Mouse (Mus musculus) kidney, postnatal 4 days (tissue): Measurements from ENCODE around the gene Olfr32.
"Not testable (repeated sequence)": the region's sequence is repeated elsewhere in the genome, so short reads cannot be mapped to it uniquely, and the experiment has no call there.

Source experiments
- DNase-seq, 2 experiments: peaks; one replicate each; pipeline ENCODE4 v3.0.0; 2021; ENCODE audit warnings: mixed read lengths in 2 of 2

The Olfr32 gene

DNA sequence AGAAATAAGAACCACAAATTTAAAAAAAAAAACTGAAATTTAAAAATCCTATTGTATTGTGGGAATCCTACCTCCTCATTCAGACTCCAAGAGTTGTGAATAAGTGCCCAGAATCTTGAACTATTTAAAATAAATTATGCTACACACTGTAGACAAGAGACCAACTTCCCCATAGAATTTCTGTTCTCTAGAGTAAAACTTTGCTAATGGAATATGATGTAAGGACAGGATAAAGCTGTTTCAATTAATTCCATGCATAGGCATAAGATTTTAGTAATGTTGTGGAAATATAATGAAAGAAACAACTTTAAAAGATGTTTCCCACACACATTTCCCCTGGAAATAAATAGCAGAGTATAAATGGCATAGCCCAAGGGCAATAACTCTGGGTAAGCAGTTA lies at the start of gene Olfr32:
Olfr32 (minus strand) TSS at position 101 of the 400 bp plus-strand sequence.
- DNase-seq, result no peak

GRCm38 (mm10) chr2:90187082-90187481 lies 45.0 kb upstream of the Olfr32 start:
- DNase-seq, result not testable (repeated sequence)

- DNase-seq, result not testable (repeated sequence)
Observed at GRCm38 (mm10) chr2:90186082-90186481, 44.0 kb upstream of the Olfr32 start.

- no peak for DNase-seq
Observed at GRCm38 (mm10) chr2:90153916-90154315, 11.8 kb upstream of the Olfr32 start.

DNA sequence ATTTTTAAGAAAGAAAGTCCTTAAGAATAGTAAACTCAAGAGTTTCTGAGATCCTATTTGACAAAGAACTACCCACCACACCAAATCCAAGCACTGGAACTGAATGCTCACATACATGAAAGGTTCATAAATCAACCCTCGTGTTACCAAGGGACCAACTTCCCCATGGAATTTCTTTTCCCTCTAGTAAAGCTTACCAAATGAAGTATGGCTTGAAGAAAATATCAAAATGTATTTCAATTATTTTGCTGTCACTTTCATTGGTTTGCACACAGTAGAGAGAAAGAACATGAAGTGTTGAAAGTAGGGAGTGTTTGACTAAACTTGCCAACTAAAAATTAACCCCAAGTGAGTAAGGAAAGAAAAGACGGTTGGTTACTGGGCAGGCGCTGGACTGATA lies 10.9 kb upstream of the Olfr32 start, which contains the start of gene Olfr1270:
Olfr1270 (minus strand) TSS at position 101 of the 400 bp plus-strand sequence.
- no peak for DNase-seq

DNA sequence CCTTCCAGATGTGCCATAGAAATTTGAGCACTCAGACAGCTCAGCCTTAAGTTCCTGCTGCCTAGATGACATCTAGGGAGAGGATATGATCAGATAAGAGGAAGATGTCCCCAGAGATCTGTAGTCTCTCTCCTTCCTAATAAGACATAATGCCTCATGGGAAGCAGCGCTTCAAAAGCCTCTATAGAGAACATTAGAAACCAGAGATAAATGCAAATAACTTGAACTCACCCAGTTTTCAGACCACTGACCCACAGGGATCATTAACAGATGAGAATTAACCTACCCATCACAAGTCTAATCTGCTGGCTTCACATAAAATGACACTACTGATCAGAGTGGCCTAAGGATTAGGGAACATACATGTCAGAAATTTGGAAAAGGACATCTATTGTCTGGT lies 20.8 kb downstream of the Olfr32 start, which contains the start of gene Olfr1269:
Olfr1269 (minus strand) TSS at position 101 of the 400 bp plus-strand sequence.
- DNase-seq, result no peak
